7 mouse cellular contexts compared by ENCODE assay signal in genomic region chr15:96547256-96548195, GRCm38 (mm10).
DNase-seq lines count a peak whose midpoint lies in the region; ATAC-seq and TF ChIP-seq lines count a peak whose summit lies in the region.

No protein-coding gene starts in this region.

- H3K4me1 ChIP-seq in liver, adult 2 months (ENCODE audit: control insufficient read depth, insufficient read depth, low read length): peaks cover 4% of the 10 kb centered on the region
- no peaks in the 10 kb centered on the region for H3K4me1 ChIP-seq in liver, embryonic 12.5 days
- peaks cover 18% of the 10 kb centered on the region for H3K4me1 ChIP-seq in forebrain, embryonic 10.5 days
- 0 out of 2 replicates have a peak, but pooled peaks cover 6% of the 10 kb centered on the region for H3K4me1 ChIP-seq in hindbrain, embryonic 13.5 days (replicated peaks)
- no peaks in the 10 kb centered on the region for H3K4me1 ChIP-seq in lung, postnatal 0 days (ENCODE audit: insufficient read depth, low read depth, low read length)
- H3K4me1 ChIP-seq in stomach, embryonic 16.5 days (ENCODE audit: control insufficient read depth, insufficient read depth, low read length): no peaks in the 10 kb centered on the region
- no peaks in the 10 kb centered on the region; the same call in 1 of the 2 replicates for H3K4me1 ChIP-seq in liver, embryonic 11.5 days (replicated peaks; ENCODE audit: control insufficient read depth, insufficient read depth, low read length)

- TF ChIP-seq EP300 in lung, postnatal 0 days (IDR thresholded peaks at IDR 0.05): no peak

- no peak overlapping the region for H3K9ac ChIP-seq in liver, adult 2 months (ENCODE audit: low read depth, low read length)
- no peak overlapping the region for H3K9ac ChIP-seq in liver, embryonic 12.5 days
- H3K9ac ChIP-seq in hindbrain, embryonic 13.5 days: no peak overlapping the region
- no peak overlapping the region for H3K9ac ChIP-seq in lung, postnatal 0 days (replicated peaks; ENCODE audit: low read depth)
- H3K9ac ChIP-seq in stomach, embryonic 16.5 days (ENCODE audit: low read length): no peak overlapping the region
- no peak overlapping the region for H3K9ac ChIP-seq in liver, embryonic 11.5 days (ENCODE audit: low read depth, low read length)

- no peak overlapping the region for H3K4me3 ChIP-seq in liver, adult 2 months (ENCODE audit: insufficient read depth, low read depth, low read length)
- no peak overlapping the region for H3K4me3 ChIP-seq in liver, embryonic 12.5 days
- no peak overlapping the region for H3K4me3 ChIP-seq in forebrain, embryonic 10.5 days
- H3K4me3 ChIP-seq in hindbrain, embryonic 13.5 days: no peak overlapping the region
- no peak overlapping the region for H3K4me3 ChIP-seq in lung, postnatal 0 days (ENCODE audit: low read depth, low read length)
- no peak overlapping the region for H3K4me3 ChIP-seq in stomach, embryonic 16.5 days (replicated peaks; ENCODE audit: low read length)
- no peak overlapping the region for H3K4me3 ChIP-seq in liver, embryonic 11.5 days (ENCODE audit: low read depth, low read length)

- H3K9me3 ChIP-seq in liver, embryonic 12.5 days (replicated peaks): no peaks in the 10 kb centered on the region
- H3K9me3 ChIP-seq in forebrain, embryonic 10.5 days: no peaks in the 10 kb centered on the region
- no peaks in the 10 kb centered on the region for H3K9me3 ChIP-seq in hindbrain, embryonic 13.5 days
- no peaks in the 10 kb centered on the region for H3K9me3 ChIP-seq in lung, postnatal 0 days (ENCODE audit: low read length)
- no peaks in the 10 kb centered on the region for H3K9me3 ChIP-seq in stomach, embryonic 16.5 days (replicated peaks; ENCODE audit: control insufficient read depth, low read length)
- H3K9me3 ChIP-seq in liver, embryonic 11.5 days (ENCODE audit: control insufficient read depth, low read length): no peaks in the 10 kb centered on the region

- DNase-seq in liver, adult 2 months (ENCODE audit: extremely low read depth, low read depth, low spot score): peak; percentile 97
- no peak for DNase-seq in forebrain, embryonic 10.5 days (ENCODE audit: extremely low spot score, low spot score)
- peak; percentile 88 for DNase-seq in lung, postnatal 0 days (ENCODE audit: low spot score)
- DNase-seq in liver, embryonic 11.5 days (ENCODE audit: low spot score): no peak

- peak overlapping the region; percentile 48 for H3K27ac ChIP-seq in liver, adult 2 months (replicated peaks; ENCODE audit: insufficient read depth, low read depth, low read length)
- no peak overlapping the region for H3K27ac ChIP-seq in liver, embryonic 12.5 days
- H3K27ac ChIP-seq in forebrain, embryonic 10.5 days: peak overlapping the region; percentile 51
- peak overlapping the region; percentile 63; the same call in 1 of the 2 replicates for H3K27ac ChIP-seq in hindbrain, embryonic 13.5 days
- peak overlapping the region; percentile 55; the same call in 1 of the 2 replicates for H3K27ac ChIP-seq in lung, postnatal 0 days (ENCODE audit: low read length)
- peak overlapping the region; percentile 73 for H3K27ac ChIP-seq in stomach, embryonic 16.5 days (ENCODE audit: low read length)
- no peak overlapping the region for H3K27ac ChIP-seq in liver, embryonic 11.5 days (ENCODE audit: low read depth, low read length)

- no peaks in the 10 kb centered on the region for H3K27me3 ChIP-seq in liver, adult 2 months (ENCODE audit: control insufficient read depth, insufficient read depth, low read length)
- H3K27me3 ChIP-seq in liver, embryonic 12.5 days (replicated peaks): peaks cover 4% of the 10 kb centered on the region; the same call in 1 of the 2 replicates
- no peaks in the 10 kb centered on the region for H3K27me3 ChIP-seq in forebrain, embryonic 10.5 days (ENCODE audit: poor library complexity, severe bottlenecking)
- 0 out of 2 replicates have a peak, but pooled peaks cover 3% of the 10 kb centered on the region for H3K27me3 ChIP-seq in hindbrain, embryonic 13.5 days
- H3K27me3 ChIP-seq in lung, postnatal 0 days (replicated peaks; ENCODE audit: insufficient read depth, low read length): no peaks in the 10 kb centered on the region
- H3K27me3 ChIP-seq in stomach, embryonic 16.5 days (ENCODE audit: control insufficient read depth, insufficient read depth, low read length): no peaks in the 10 kb centered on the region
- no peaks in the 10 kb centered on the region for H3K27me3 ChIP-seq in liver, embryonic 11.5 days (replicated peaks; ENCODE audit: control insufficient read depth, insufficient read depth, low read length)

- TF ChIP-seq CTCF in liver, adult 2 months (IDR thresholded peaks at IDR 0.05; ENCODE audit: low read depth, low read length): no peak
- TF ChIP-seq CTCF in lung, postnatal 0 days (IDR thresholded peaks at IDR 0.05): no peak

- H3K79me2 ChIP-seq in liver, adult 2 months (ENCODE audit: control insufficient read depth, insufficient read depth, low read length): no peaks in the 10 kb centered on the region

- ATAC-seq in liver, embryonic 12.5 days: no peak
- ATAC-seq in hindbrain, embryonic 13.5 days (ENCODE audit: low FRiP score): peak; percentile 74
- peak; percentile 87 for ATAC-seq in lung, postnatal 0 days
- peak; percentile 65; the same call in 1 of the 2 replicates for ATAC-seq in stomach, embryonic 16.5 days (ENCODE audit: insufficient read depth, low FRiP score)
- no peak for ATAC-seq in liver, embryonic 11.5 days (replicated peaks; ENCODE audit: low FRiP score)

- no peaks in the 10 kb centered on the region for H3K36me3 ChIP-seq in liver, adult 2 months (ENCODE audit: control insufficient read depth, insufficient read depth, low read length)
- H3K36me3 ChIP-seq in liver, embryonic 12.5 days: no peaks in the 10 kb centered on the region
- H3K36me3 ChIP-seq in forebrain, embryonic 10.5 days (replicated peaks): no peaks in the 10 kb centered on the region
- no peaks in the 10 kb centered on the region for H3K36me3 ChIP-seq in hindbrain, embryonic 13.5 days
- no peaks in the 10 kb centered on the region for H3K36me3 ChIP-seq in lung, postnatal 0 days (ENCODE audit: insufficient read depth, low read length)
- no peaks in the 10 kb centered on the region for H3K36me3 ChIP-seq in stomach, embryonic 16.5 days (ENCODE audit: control insufficient read depth, insufficient read depth, low read length)
- no peaks in the 10 kb centered on the region for H3K36me3 ChIP-seq in liver, embryonic 11.5 days (ENCODE audit: control insufficient read depth, insufficient read depth, low read length)

- 23% methylated on average over 21 of the region's 21 CpGs for WGBS in liver, adult 2 months
- WGBS in liver, embryonic 12.5 days (ENCODE audit: insufficient replicate concordance): 71% methylated on average over 21 of the region's 21 CpGs
- WGBS in forebrain, embryonic 10.5 days: 79% methylated on average over 21 of the region's 21 CpGs
- 43% methylated on average over 21 of the region's 21 CpGs for WGBS in hindbrain, embryonic 13.5 days
- WGBS in lung, postnatal 0 days: 41% methylated on average over 21 of the region's 21 CpGs
- WGBS in stomach, embryonic 16.5 days: 51% methylated on average over 21 of the region's 21 CpGs
- WGBS in liver, embryonic 11.5 days: 77% methylated on average over 21 of the region's 21 CpGs

- TF ChIP-seq POLR2A in liver, adult 2 months (IDR thresholded peaks at IDR 0.05; ENCODE audit: extremely low read depth, insufficient read depth, low read length): no peak

- no peak overlapping the region for H3K4me2 ChIP-seq in liver, embryonic 12.5 days
- H3K4me2 ChIP-seq in hindbrain, embryonic 13.5 days: no peak overlapping the region
- H3K4me2 ChIP-seq in lung, postnatal 0 days (replicated peaks; ENCODE audit: low read depth, low read length): no peak overlapping the region
- H3K4me2 ChIP-seq in stomach, embryonic 16.5 days (ENCODE audit: low read depth, low read length): no peak overlapping the region
- no peak overlapping the region for H3K4me2 ChIP-seq in liver, embryonic 11.5 days

Comparison
In these comparisons a context has a peak if more than half of its experiments do, and no peak if none do; other contexts are left out.
1. DNase-seq: peak in liver, adult 2 months (single experiment) and lung, postnatal 0 days (single experiment); none in forebrain, embryonic 10.5 days (single experiment) and liver, embryonic 11.5 days (single experiment).
2. H3K27ac ChIP-seq: peak in liver, adult 2 months (single experiment), forebrain, embryonic 10.5 days (single experiment), hindbrain, embryonic 13.5 days (single experiment), lung, postnatal 0 days (single experiment) and stomach, embryonic 16.5 days (single experiment); none in liver, embryonic 12.5 days (single experiment) and liver, embryonic 11.5 days (single experiment).
3. ATAC-seq: peak in hindbrain, embryonic 13.5 days (single experiment), lung, postnatal 0 days (single experiment) and stomach, embryonic 16.5 days (single experiment); none in liver, embryonic 12.5 days (single experiment) and liver, embryonic 11.5 days (single experiment).